Mouse (Mus musculus) urinary bladder, postnatal 36 days (tissue): ENCODE results near the gene Cmklr1.

Source experiments
- DNase-seq, 2 experiments: peaks; one replicate each; pipeline ENCODE4 v3.0.0; 2022; ENCODE audit warnings: low spot score in 2 of 2, mixed read lengths in 1 of 2

Cmklr1 gene

GRCm38 (mm10) chr5:113654206-113654605 lies 4.0 kb upstream of the Cmklr1 start:
- DNase-seq = no peak

- no peak for DNase-seq
These were observed 2.0 kb upstream of the Cmklr1 start for GRCm38 (mm10) chr5:113652215-113652614.

GRCm38 (mm10) chr5:113648647-113649211 lies 1.5 kb downstream of the Cmklr1 start:
- no peak for DNase-seq

- no peak for DNase-seq
These were observed 3.1 kb downstream of the Cmklr1 start for GRCm38 (mm10) chr5:113647141-113647540.

GRCm38 (mm10) chr5:113644520-113644919 lies 5.7 kb downstream of the Cmklr1 start:
- peak in 1 of 2 experiments; percentile 53 for DNase-seq

- no peak for DNase-seq
These were observed 6.9 kb downstream of the Cmklr1 start for GRCm38 (mm10) chr5:113643107-113643848.

- DNase-seq = no peak
These were observed 9.2 kb downstream of the Cmklr1 start for GRCm38 (mm10) chr5:113641066-113641465.

- no peak for DNase-seq
These were observed 11.1 kb downstream of the Cmklr1 start for GRCm38 (mm10) chr5:113639126-113639525.

- no peak for DNase-seq
These were observed 12.2 kb downstream of the Cmklr1 start for GRCm38 (mm10) chr5:113638055-113638454.

GRCm38 (mm10) chr5:113637631-113638030 lies 12.6 kb downstream of the Cmklr1 start:
- DNase-seq = peak in 1 of 2 experiments; percentile 22

- DNase-seq = no peak
These were observed 14.2 kb downstream of the Cmklr1 start for GRCm38 (mm10) chr5:113635861-113636565.

GRCm38 (mm10) chr5:113634887-113635610 lies 15.2 kb downstream of the Cmklr1 start:
- no peak for DNase-seq

- peak in 1 of 2 experiments; percentile 75 for DNase-seq
These were observed 16.1 kb downstream of the Cmklr1 start for GRCm38 (mm10) chr5:113634024-113634651.

- DNase-seq = peak in 1 of 2 experiments; percentile 10
These were observed 17.1 kb downstream of the Cmklr1 start for GRCm38 (mm10) chr5:113633037-113633714.

GRCm38 (mm10) chr5:113630116-113630515 lies 20.1 kb downstream of the Cmklr1 start:
- DNase-seq = no peak

- DNase-seq = no peak
These were observed 21.0 kb downstream of the Cmklr1 start for GRCm38 (mm10) chr5:113629248-113629647.

GRCm38 (mm10) chr5:113627820-113628437 lies 22.3 kb downstream of the Cmklr1 start:
- no peak for DNase-seq

- DNase-seq = no peak
These were observed 23.2 kb downstream of the Cmklr1 start for GRCm38 (mm10) chr5:113626991-113627390.

- DNase-seq = no peak
These were observed 23.9 kb downstream of the Cmklr1 start for GRCm38 (mm10) chr5:113626352-113626751.

- DNase-seq = no peak
These were observed 25.2 kb downstream of the Cmklr1 start for GRCm38 (mm10) chr5:113625068-113625467.

- DNase-seq = no peak
These were observed 27.2 kb downstream of the Cmklr1 start for GRCm38 (mm10) chr5:113623052-113623451.
